Mouse (Mus musculus): ENCODE results near the gene Traf7. TPM values are rescaled to one million over a fixed set of nuclear protein-coding genes. Genes with fewer than 3 reads are reported as not detected.

Traf7 gene
- polyA plus RNA-seq, 1 experiment from 2014 or later = 40.7 TPM

- WGBS (ENCODE audit: insufficient replicate concordance) = 89% methylated on average over 20 of the region's 20 CpGs
- H3K27me3 ChIP-seq = peaks cover 24% of the 10 kb centered on the region
Observed at GRCm38 (mm10) chr17:24481027-24481815, 46.5 kb downstream of the Traf7 start.

DNA sequence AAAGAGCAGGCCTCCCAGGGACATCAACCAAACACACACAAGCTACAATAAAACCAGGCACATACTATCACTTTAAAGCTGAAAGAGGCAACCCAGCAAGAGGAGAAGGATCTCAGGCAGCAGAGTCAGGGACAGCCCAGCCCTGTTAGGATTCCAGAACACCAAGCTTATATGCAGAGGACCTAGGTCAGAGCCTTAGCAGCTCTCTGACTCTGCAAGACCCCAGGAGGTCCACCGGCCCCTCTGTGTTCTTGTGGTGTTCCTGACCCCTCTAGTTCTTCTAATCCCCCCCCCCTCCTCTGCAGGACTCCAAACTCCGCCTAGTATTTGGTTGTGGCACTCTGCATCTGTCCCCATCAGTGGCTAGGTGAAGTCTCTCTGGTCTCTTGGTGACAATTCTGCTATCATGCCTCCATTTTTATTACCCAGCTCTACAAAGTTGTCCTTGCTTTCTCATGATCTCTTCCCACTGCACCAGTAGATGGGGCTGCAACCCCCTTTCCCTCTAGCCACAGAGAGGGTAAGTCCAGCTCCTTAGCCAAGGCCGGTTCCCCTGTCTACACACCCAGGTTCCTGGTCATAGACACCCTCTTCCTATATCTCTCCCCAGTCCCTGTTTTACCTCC lies 47.4 kb downstream of the Traf7 start:
- H3K9me3 ChIP-seq (replicated peaks) = no peaks in the 10 kb centered on the region
- peak overlapping the region; percentile 82 for H3K27ac ChIP-seq
- H3K27me3 ChIP-seq = peaks cover 15% of the 10 kb centered on the region
- H3K36me3 ChIP-seq = peaks cover 28% of the 10 kb centered on the region
- no peak overlapping the region for H3K4me3 ChIP-seq (replicated peaks)
- H3K4me1 ChIP-seq (replicated peaks) = peaks cover 33% of the 10 kb centered on the region
- 42% methylated on average over 3 of the region's 3 CpGs for WGBS (ENCODE audit: insufficient replicate concordance)
- H3K4me2 ChIP-seq = peak overlapping the region; percentile 76
- H3K9ac ChIP-seq = peak overlapping the region; percentile 33; the same call in 1 of the 2 replicates
- ATAC-seq (ENCODE audit: low read depth) (no peak), DNase-seq (no peak)

More at GRCm38 (mm10) chr17:24481027-24481815, 46.5 kb downstream of the Traf7 start:
- Histone ChIP-seq H3K9ac (no peak overlapping the region), H3K9me3 (replicated peaks) (no peaks in the 10 kb centered on the region), H3K4me3 (replicated peaks) (no peak overlapping the region), H3K4me1 (replicated peaks) (peaks cover 34% of the 10 kb centered on the region), H3K4me2 (no peak overlapping the region), H3K27ac (no peak overlapping the region), H3K36me3 (peaks cover 19% of the 10 kb centered on the region)
- no peak for ATAC-seq (ENCODE audit: low read depth)
- no peak for DNase-seq

GRCm38 (mm10) chr17:24479431-24479830 lies 48.3 kb downstream of the Traf7 start:
- Histone ChIP-seq H3K9me3 (replicated peaks) (no peaks in the 10 kb centered on the region), H3K27ac (peak overlapping the region; percentile 94), H3K4me3 (replicated peaks) (peak overlapping the region; percentile 84), H3K4me1 (replicated peaks) (peaks cover 32% of the 10 kb centered on the region), H3K36me3 (peaks cover 37% of the 10 kb centered on the region), H3K4me2 (peak overlapping the region; percentile 76), H3K27me3 (peaks cover 7% of the 10 kb centered on the region; the same call in 1 of the 2 replicates), H3K9ac (peak overlapping the region; percentile 88; the same call in 1 of the 2 replicates)
- DNase-seq (no peak), ATAC-seq (ENCODE audit: low read depth) (no peak)
- WGBS (ENCODE audit: insufficient replicate concordance) = 12% methylated on average over 1 of the region's 1 CpGs

GRCm38 (mm10) chr17:24478663-24479380 lies 48.9 kb downstream of the Traf7 start, which contains the start of gene Mlst8:
Gene Mlst8, minus strand, starts transcription at chr17:24479078.
- H3K4me1 ChIP-seq (replicated peaks) = peaks cover 36% of the 10 kb centered on the region
- peak within 1 kb of the TSS; percentile 76 for H3K4me2 ChIP-seq
- H3K27ac ChIP-seq = peak within 1 kb of the TSS; percentile 94
- ATAC-seq (ENCODE audit: low read depth) (peak; percentile 90), DNase-seq (peak; percentile 95)
- no peaks in the 10 kb centered on the region for H3K9me3 ChIP-seq (replicated peaks)
- H3K9ac ChIP-seq = peak within 1 kb of the TSS; percentile 88
- H3K36me3 ChIP-seq = peaks cover 43% of the 10 kb centered on the region
- under 1% methylated on average over 48 of the region's 48 CpGs for WGBS (ENCODE audit: insufficient replicate concordance)
- H3K4me3 ChIP-seq (replicated peaks) = peak within 1 kb of the TSS; percentile 84
- peaks cover 6% of the 10 kb centered on the region; the same call in 1 of the 2 replicates for H3K27me3 ChIP-seq

DNA sequence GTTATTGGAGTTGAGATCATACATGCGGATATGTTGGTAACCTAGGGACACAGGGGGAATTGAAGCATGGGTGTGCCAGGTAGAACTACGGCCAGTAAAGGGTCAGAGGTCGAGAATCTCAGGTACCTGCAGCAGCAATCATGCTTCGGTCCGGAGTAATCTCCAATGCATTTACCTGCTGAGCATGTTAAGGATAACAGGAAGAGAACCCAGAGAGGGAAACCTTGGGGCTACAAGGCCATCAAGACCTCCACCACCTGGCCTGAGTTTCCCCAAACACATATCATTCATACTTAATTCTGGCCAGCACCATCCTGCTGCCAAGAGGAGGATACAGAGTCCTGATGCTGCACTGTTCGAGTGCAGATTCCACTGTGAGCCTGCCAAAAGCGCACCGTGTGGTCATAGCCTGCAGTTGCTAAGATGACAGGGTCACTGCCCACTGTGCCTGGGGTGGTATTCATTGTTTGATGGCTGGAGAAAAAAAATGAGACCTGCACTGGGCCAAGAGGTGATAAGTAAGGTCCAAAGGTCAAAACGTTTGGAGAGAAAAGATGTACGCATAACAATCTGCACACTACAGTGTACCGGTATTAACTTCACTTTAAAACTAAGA lies 49.6 kb downstream of the Traf7 start:
- no peaks in the 10 kb centered on the region for H3K9me3 ChIP-seq (replicated peaks)
- H3K4me1 ChIP-seq (replicated peaks) = peaks cover 43% of the 10 kb centered on the region
- DNase-seq (no peak), ATAC-seq (ENCODE audit: low read depth) (no peak)
- peak overlapping the region; percentile 76 for H3K4me2 ChIP-seq
- peak overlapping the region; percentile 94 for H3K27ac ChIP-seq
- WGBS (ENCODE audit: insufficient replicate concordance) = 50% methylated on average over 11 of the region's 11 CpGs
- peak overlapping the region; percentile 88 for H3K9ac ChIP-seq
- peak overlapping the region; percentile 84 for H3K4me3 ChIP-seq (replicated peaks)
- no peaks in the 10 kb centered on the region for H3K27me3 ChIP-seq
- peaks cover 50% of the 10 kb centered on the region for H3K36me3 ChIP-seq

DNA sequence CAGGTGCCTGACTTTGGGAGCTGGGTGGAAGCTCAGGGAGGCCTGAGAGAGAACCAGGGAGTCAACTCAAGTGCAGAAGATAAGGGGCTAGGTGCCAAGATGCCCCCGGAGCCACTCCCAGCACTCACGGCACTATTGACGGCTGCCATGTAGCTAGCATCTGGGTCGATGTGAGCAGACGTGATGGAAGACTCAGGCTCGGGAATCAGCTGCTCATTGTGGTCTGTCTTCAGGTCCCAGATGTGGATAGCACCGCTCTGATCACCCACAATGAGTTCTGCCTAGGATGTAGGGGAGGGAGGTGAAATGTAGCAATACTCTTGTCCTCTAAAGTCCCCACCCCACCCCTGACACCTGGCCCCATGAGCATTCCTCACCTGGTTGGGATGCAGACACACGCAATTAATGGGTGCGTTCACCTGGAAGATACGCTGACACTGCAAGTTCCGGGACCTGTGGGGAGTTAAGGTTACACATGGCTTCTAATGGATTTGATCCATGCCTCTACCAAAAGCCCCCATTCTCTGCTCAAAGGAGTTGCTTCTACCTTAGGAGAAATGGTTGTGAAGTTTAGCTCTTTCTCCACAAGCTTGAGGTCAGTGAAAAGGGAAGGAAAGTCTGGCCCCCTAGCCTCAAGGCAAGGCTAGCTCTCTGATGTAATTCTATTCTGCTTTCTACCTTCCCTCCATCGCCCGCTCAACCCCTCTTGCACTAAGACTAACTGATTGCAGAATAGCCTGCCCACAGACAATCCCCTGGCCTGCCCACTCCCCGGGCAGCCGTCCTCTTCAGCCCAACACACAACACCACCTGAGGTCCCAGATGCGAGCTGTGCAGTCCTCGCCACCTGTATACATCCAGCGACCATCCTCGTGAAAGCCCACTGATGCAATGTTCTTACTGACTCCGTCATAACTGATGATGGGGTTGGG lies 50.4 kb downstream of the Traf7 start:
- no peaks in the 10 kb centered on the region for H3K27me3 ChIP-seq
- H3K4me3 ChIP-seq (replicated peaks) = peak overlapping the region; percentile 84
- H3K4me1 ChIP-seq (replicated peaks) = peaks cover 50% of the 10 kb centered on the region
- DNase-seq = no peak
- no peak for ATAC-seq (ENCODE audit: low read depth)
- peaks cover 57% of the 10 kb centered on the region for H3K36me3 ChIP-seq
- no peaks in the 10 kb centered on the region for H3K9me3 ChIP-seq (replicated peaks)
- peak overlapping the region; percentile 76 for H3K4me2 ChIP-seq
- H3K27ac ChIP-seq = peak overlapping the region; percentile 15; the same call in 1 of the 2 replicates
- WGBS (ENCODE audit: insufficient replicate concordance) = 89% methylated on average over 20 of the region's 20 CpGs
- H3K9ac ChIP-seq = peak overlapping the region; percentile 88

GRCm38 (mm10) chr17:24476022-24476776 lies 51.5 kb downstream of the Traf7 start:
- H3K27ac ChIP-seq = peak overlapping the region; percentile 11; the same call in 1 of the 2 replicates
- DNase-seq (no peak), ATAC-seq (ENCODE audit: low read depth) (no peak)
- no peak overlapping the region for H3K9ac ChIP-seq
- H3K36me3 ChIP-seq = peaks cover 68% of the 10 kb centered on the region
- WGBS (ENCODE audit: insufficient replicate concordance) = 85% methylated on average over 10 of the region's 10 CpGs
- no peak overlapping the region for H3K4me2 ChIP-seq
- no peak overlapping the region for H3K4me3 ChIP-seq (replicated peaks)
- H3K9me3 ChIP-seq (replicated peaks) = no peaks in the 10 kb centered on the region
- H3K27me3 ChIP-seq = no peaks in the 10 kb centered on the region
- peaks cover 62% of the 10 kb centered on the region for H3K4me1 ChIP-seq (replicated peaks)

- peaks cover 68% of the 10 kb centered on the region for H3K36me3 ChIP-seq
- peak overlapping the region; percentile 11; the same call in 1 of the 2 replicates for H3K27ac ChIP-seq
- DNase-seq (no peak), ATAC-seq (ENCODE audit: low read depth) (no peak)
- no peak overlapping the region for H3K4me3 ChIP-seq (replicated peaks)
- WGBS (ENCODE audit: insufficient replicate concordance) = 83% methylated on average over 6 of the region's 6 CpGs
- no peak overlapping the region for H3K9ac ChIP-seq
- peaks cover 65% of the 10 kb centered on the region for H3K4me1 ChIP-seq (replicated peaks)
- no peak overlapping the region for H3K4me2 ChIP-seq
- no peaks in the 10 kb centered on the region for H3K27me3 ChIP-seq
- no peaks in the 10 kb centered on the region for H3K9me3 ChIP-seq (replicated peaks)
Observed at GRCm38 (mm10) chr17:24475586-24475985, 52.2 kb downstream of the Traf7 start.

- no peak overlapping the region for H3K9ac ChIP-seq
- H3K4me2 ChIP-seq = no peak overlapping the region
- no peaks in the 10 kb centered on the region for H3K9me3 ChIP-seq (replicated peaks)
- DNase-seq (no peak), ATAC-seq (ENCODE audit: low read depth) (no peak)
- H3K4me3 ChIP-seq (replicated peaks) = no peak overlapping the region
- no peaks in the 10 kb centered on the region for H3K27me3 ChIP-seq
- 73% methylated on average over 5 of the region's 5 CpGs for WGBS (ENCODE audit: insufficient replicate concordance)
- H3K27ac ChIP-seq = no peak overlapping the region
- peaks cover 55% of the 10 kb centered on the region for H3K4me1 ChIP-seq (replicated peaks)
- H3K36me3 ChIP-seq = peaks cover 68% of the 10 kb centered on the region
Observed at GRCm38 (mm10) chr17:24474557-24474956, 53.2 kb downstream of the Traf7 start.

Measured in liver, embryonic 13.5 days (tissue).